Mouse (Mus musculus): ENCODE data around the gene Gnb2.

DNA sequence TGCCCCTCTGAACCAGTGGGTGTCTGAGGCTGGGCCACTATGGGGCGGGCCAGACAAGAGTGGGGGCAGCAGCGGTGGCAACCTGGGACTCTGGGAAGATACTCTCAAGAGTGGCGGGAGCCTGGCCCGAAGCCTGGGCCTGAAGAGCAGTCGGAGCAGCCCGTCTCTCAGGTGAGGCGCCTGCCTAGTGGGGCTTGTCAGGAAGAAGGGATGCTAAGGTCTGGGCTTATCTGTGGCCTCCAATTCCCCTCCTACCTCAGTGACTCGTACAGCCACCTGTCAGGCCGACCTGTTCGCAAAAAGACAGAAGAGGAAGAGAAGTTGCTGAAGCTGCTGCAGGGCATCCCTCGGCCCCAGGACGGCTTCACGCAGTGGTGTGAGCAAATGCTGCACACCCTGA is 8.6 kb downstream of the Gnb2 start:
- TF ChIP-seq CTCF (IDR thresholded peaks at IDR 0.05; ENCODE audit: insufficient read depth, low read length) (no peak), POLR2A (IDR thresholded peaks at IDR 0.05; ENCODE audit: borderline replicate concordance, extremely low read depth, low read depth, low read length) (no peak)

Data from lung, adult 2 months (tissue).